In genomic region chr6:144498177-144498576, GRCm38 (mm10) we compare ENCODE assay signal across 15 mouse cellular contexts.
A peak's percentile ranks its signal among the peaks of the same experiment; 100 is the strongest.
DNase-seq lines count a peak whose midpoint lies in the region; ATAC-seq and TF ChIP-seq lines count a peak whose summit lies in the region.
"Had no signal": no experiment of that assay in that cellular context is flagged by ENCODE, and none has a peak within 500 bp of the region (broad histone marks: within the 10 kb centered on the region; RNA-seq: fewer than 3 reads in every experiment).

No protein-coding gene starts in this region.

- H3K4me1 ChIP-seq in lung, embryonic 14.5 days (ENCODE audit: insufficient read depth) = no peaks in the 10 kb centered on the region
- H3K4me1 ChIP-seq: heart, embryonic 10.5 days; limb, embryonic 13.5 days; neural tube, embryonic 13.5 days had no signal

- intact Hi-C loops in gastrocnemius, adult 2 months (cut with DNase I) = no loop called here

- ATAC-seq in lung, embryonic 14.5 days (ENCODE audit: insufficient read depth) = no peak
- no peak for ATAC-seq in erythroid progenitor cell, adult 5-6 weeks (replicated peaks; ENCODE audit: low FRiP score, poor library complexity, severe bottlenecking)
- ATAC-seq: forebrain, embryonic 16.5 days had no signal

- H3K4me2 ChIP-seq in lung, embryonic 14.5 days = no peak overlapping the region
- H3K4me2 ChIP-seq: hindbrain, embryonic 14.5 days; limb, embryonic 13.5 days; neural tube, embryonic 13.5 days had no signal

- no peaks in the 10 kb centered on the region for H3K36me3 ChIP-seq in lung, embryonic 14.5 days (ENCODE audit: insufficient read depth)
- H3K36me3 ChIP-seq: heart, embryonic 10.5 days; limb, embryonic 13.5 days; neural tube, embryonic 13.5 days had no signal

- no peaks in the 10 kb centered on the region for H3K27me3 ChIP-seq in lung, embryonic 14.5 days (ENCODE audit: insufficient read depth, low read length)
- H3K27me3 ChIP-seq: limb, embryonic 13.5 days; neural tube, embryonic 13.5 days had no signal

- no peaks in the 10 kb centered on the region; the same call in 1 of the 2 replicates for H3K9me3 ChIP-seq in lung, embryonic 14.5 days (ENCODE audit: low read depth, low read length)
- H3K9me3 ChIP-seq: heart, embryonic 10.5 days; neural tube, embryonic 13.5 days had no signal

- no peak for DNase-seq in gastrocnemius, adult 2 months
- DNase-seq in gastrocnemius, adult 8-10 months (ENCODE audit: low spot score in 2 of 2) = no peak
- DNase-seq in lung, embryonic 14.5 days = no peak
- no peak for DNase-seq in lung, postnatal 25 days (ENCODE audit: low spot score)
- peak; percentile 3 for DNase-seq in c-Kit-positive CD71-positive TER-119-negative erythroid progenitor cells, embryonic 14.5 days (ENCODE audit: low read depth)
- peak; percentile 9 to 13 for DNase-seq in thymus, postnatal 36 days
- DNase-seq in urinary bladder, postnatal 25 days (ENCODE audit: low spot score) = no peak
- DNase-seq: cerebellum, adult 2 months; right cerebral cortex, postnatal 14 days had no signal

- no peak overlapping the region for H3K9ac ChIP-seq in lung, embryonic 14.5 days
- H3K9ac ChIP-seq: hindbrain, embryonic 14.5 days; limb, embryonic 13.5 days; neural tube, embryonic 13.5 days had no signal

- WGBS in lung, embryonic 14.5 days = 95% methylated on average over 5 of the region's 5 CpGs

- H3K4me3 ChIP-seq in gastrocnemius, adult 2 months = no peak overlapping the region
- H3K4me3 ChIP-seq in lung, embryonic 14.5 days (ENCODE audit: low read depth, low read length) = no peak overlapping the region
- H3K4me3 ChIP-seq: heart, embryonic 10.5 days; limb, embryonic 13.5 days; neural tube, embryonic 13.5 days had no signal

- no peak overlapping the region for H3K27ac ChIP-seq in gastrocnemius, adult 2 months
- H3K27ac ChIP-seq in lung, embryonic 14.5 days (ENCODE audit: low read depth) = no peak overlapping the region
- H3K27ac ChIP-seq: heart, embryonic 10.5 days; hindbrain, embryonic 14.5 days; limb, embryonic 13.5 days; neural tube, embryonic 13.5 days had no signal

- TF ChIP-seq CTCF in gastrocnemius, adult 2 months (IDR thresholded peaks at IDR 0.05) = peak; percentile 14; the same call in 1 of the 2 replicates
- TF ChIP-seq CTCF in lung, embryonic 14.5 days (IDR thresholded peaks at IDR 0.05; ENCODE audit: low read depth) = peak; percentile 43

Comparison
In these comparisons a context has a peak if more than half of its experiments do, and no peak if none do; other contexts are left out.
1. DNase-seq: peak in c-Kit-positive CD71-positive TER-119-negative erythroid progenitor cells, embryonic 14.5 days (single experiment) and thymus, postnatal 36 days (2 of 2); none in gastrocnemius, adult 2 months (single experiment), gastrocnemius, adult 8-10 months (0 of 2), lung, embryonic 14.5 days (single experiment), lung, postnatal 25 days (single experiment) and urinary bladder, postnatal 25 days (single experiment).